Mouse (Mus musculus) CH12.LX (cell line): ENCODE results near the gene Hoxa11.

Experiments used
- CTCF ChIP-seq, 2 experiments: IDR thresholded peaks in 1 of 2; conservative IDR thresholded peaks in 1 of 2; 2 replicates each; pipeline ENCODE4 v1.5.1; 2011 to 2012; ENCODE audit warnings: low read depth in 2 of 2, low read length in 2 of 2, improper control_type of control experiment in 1 of 2, inconsistent platforms in 1 of 2, mild to moderate bottlenecking in 1 of 2, moderate library complexity in 1 of 2
- JUND ChIP-seq: conservative IDR thresholded peaks from 2 replicates; pipeline ENCODE4 v1.6.1; 2011; ENCODE audit warnings: low read depth, low read length, improper control_type of control experiment
- MAX ChIP-seq: IDR thresholded peaks from 2 replicates; pipeline ENCODE4 v1.6.1; 2011; ENCODE audit warnings: low read length, improper control_type of control experiment
- NRF1 ChIP-seq: IDR thresholded peaks from 2 replicates; pipeline ENCODE4 v1.6.1; 2014; ENCODE audit warnings: low read depth, mild to moderate bottlenecking, inconsistent platforms, low read length, improper control_type of control experiment, moderate library complexity
- POLR2A ChIP-seq: IDR thresholded peaks from 2 replicates; pipeline ENCODE4 v1.6.1; 2011; ENCODE audit warnings: low read depth, mild to moderate bottlenecking, improper control_type of control experiment, low read length
- RAD21 ChIP-seq: IDR thresholded peaks from 2 replicates; pipeline ENCODE4 v1.6.1; 2011; ENCODE audit warnings: low read depth, mild to moderate bottlenecking, low read length, improper control_type of control experiment, moderate library complexity
- TBP ChIP-seq: conservative IDR thresholded peaks from 2 replicates; pipeline ENCODE4 v1.6.1; 2011; ENCODE audit warnings: low read depth, low read length, improper control_type of control experiment
- ZC3H11A ChIP-seq: IDR thresholded peaks from 2 replicates; pipeline ENCODE4 v1.6.1; 2012; ENCODE audit warnings: low read depth, mild to moderate bottlenecking, inconsistent platforms, low read length, improper control_type of control experiment
- ZMIZ1 ChIP-seq: IDR thresholded peaks from 2 replicates; pipeline ENCODE4 v1.6.1; 2012; ENCODE audit warnings: low read depth, mild to moderate bottlenecking, inconsistent platforms, low read length, improper control_type of control experiment
- ZNF384 ChIP-seq: IDR thresholded peaks from 2 replicates; pipeline ENCODE4 v1.6.1; 2012; ENCODE audit warnings: low read depth, low read length, improper control_type of control experiment, inconsistent platforms

DNA sequence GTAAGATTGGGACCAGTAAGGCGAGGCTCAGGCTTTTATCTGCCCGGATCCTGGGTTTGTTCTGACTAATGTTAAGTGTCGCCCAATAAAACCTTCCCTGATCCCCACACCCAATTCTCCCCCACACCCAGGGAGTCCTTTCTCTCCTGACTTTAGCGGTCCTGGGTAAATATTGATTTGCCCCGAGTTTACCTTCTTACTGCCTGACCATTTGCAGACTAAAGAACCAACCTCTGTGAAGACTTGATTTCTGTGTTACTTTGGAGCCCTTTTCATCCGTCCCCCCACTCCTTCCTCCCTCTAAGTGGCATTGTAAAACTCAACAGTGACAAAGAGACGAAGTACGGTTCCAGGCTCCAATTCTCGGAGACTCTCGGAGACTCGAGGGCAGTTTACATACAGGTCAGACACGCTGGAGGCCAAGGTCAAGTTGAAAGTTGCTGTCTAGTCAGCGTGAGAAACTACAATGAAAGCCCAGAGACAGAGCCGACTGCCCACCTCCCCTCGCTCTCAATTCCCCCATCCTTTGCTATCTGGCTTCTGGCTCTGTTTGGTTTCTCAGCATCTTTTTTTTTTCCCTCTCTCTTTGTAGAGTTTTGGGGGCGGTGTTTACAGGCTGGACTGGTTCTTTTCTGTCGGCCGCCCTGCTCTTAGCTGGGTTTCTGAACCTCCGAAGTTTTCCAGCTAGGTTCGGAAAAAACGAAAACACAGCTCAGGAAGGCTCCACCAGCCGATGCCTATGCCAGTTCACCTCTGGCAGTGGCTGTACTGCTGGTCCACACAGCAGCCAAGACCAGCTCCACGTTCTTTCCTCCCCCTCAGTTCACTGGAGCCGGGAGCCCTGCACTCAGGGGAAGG is 17.1 kb upstream of the Hoxa11 start:
- no peak for TF ChIP-seq CTCF (conservative IDR thresholded peaks at IDR 0.05 in 1 of 2, IDR thresholded peaks at IDR 0.05 in 1 of 2; ENCODE audit: low read depth in 2 of 2, low read length in 2 of 2)
- no peak for TF ChIP-seq MAX
- TF ChIP-seq ZMIZ1: no peak
- TF ChIP-seq JUND: no peak
- no peak for TF ChIP-seq ZNF384
- TF ChIP-seq POLR2A: no peak
- TF ChIP-seq ZC3H11A: no peak
- TF ChIP-seq TBP: no peak
- TF ChIP-seq RAD21: no peak
- TF ChIP-seq NRF1: no peak
